Mouse (Mus musculus) stomach, embryonic 16.5 days (tissue): Measurements from ENCODE around the gene Lrrc63. TPM values are rescaled to one million over a fixed set of nuclear protein-coding genes. Genes with fewer than 3 reads are reported as not detected.

Experiments
- ATAC-seq: fragments of 200-750 bp; cut with Nextera tagmentation; 2 replicates; pipeline ENCODE4 v1.8.0; 2017; ENCODE audit warnings: moderate number of reproducible peaks, moderate TSS enrichment; ENCODE audit not compliant: insufficient read depth, low FRiP score
- H3K27ac ChIP-seq: fragments of 300-500 bp; sonication (generic); 2 replicates; pipeline ENCODE4 v1.5.1; 2014; ENCODE audit warnings: low read length
- H3K27me3 ChIP-seq: fragments of 300-500 bp; sonication (generic); 2 replicates; pipeline ENCODE4 v1.6.1; 2014; ENCODE audit warnings: low read length, control low read depth, mixed read lengths; ENCODE audit not compliant: control insufficient read depth, insufficient read depth
- H3K36me3 ChIP-seq: fragments of 300-500 bp; sonication (generic); 2 replicates; pipeline ENCODE4 v1.6.1; 2014; ENCODE audit warnings: low read length; ENCODE audit not compliant: control insufficient read depth, insufficient read depth
- H3K4me1 ChIP-seq: fragments of 300-500 bp; sonication (generic); 2 replicates; pipeline ENCODE4 v1.6.1; 2014; ENCODE audit warnings: low read length, control low read depth, mixed read lengths; ENCODE audit not compliant: control insufficient read depth, insufficient read depth
- H3K4me2 ChIP-seq: fragments of 300-500 bp; sonication (generic); 2 replicates; pipeline ENCODE4 v1.6.1; 2014; ENCODE audit warnings: low read depth, low read length, mixed read lengths
- H3K4me3 ChIP-seq: fragments of 300-500 bp; sonication (generic); replicated peaks from 2 replicates; pipeline ENCODE4 v1.5.1; 2014; ENCODE audit warnings: mild to moderate bottlenecking, low read length
- H3K9ac ChIP-seq: fragments of 300-500 bp; sonication (generic); 2 replicates; pipeline ENCODE4 v1.6.1; 2014; ENCODE audit warnings: low read length
- H3K9me3 ChIP-seq: fragments of 300-500 bp; sonication (generic); replicated peaks from 2 replicates; pipeline ENCODE4 v1.6.1; 2016; ENCODE audit warnings: low read length, control low read depth; ENCODE audit not compliant: control insufficient read depth
- WGBS: fragments of 180-500 bp; shearing (Covaris S2); extraction: QIAGEN DNeasy Blood & Tissue Kit; methylation state at CpG from one replicate; pipeline ENCODE4 v1.1.7; 2014; 5-methylcytosine and 5-hydroxymethylcytosine counted together
- polyA plus RNA-seq: library from polyadenylated mRNA; unstranded; fragments of >200 nt; fragmentation: Nextera tagmentation; extraction: Ambion mirVana; gene quantifications from 2 replicates; pipeline ENCODE4 v1.2.1, GENCODE M21; 2015

Lrrc63 gene
- polyA plus RNA-seq, 1 experiment from 2014 or later: not detected

DNA sequence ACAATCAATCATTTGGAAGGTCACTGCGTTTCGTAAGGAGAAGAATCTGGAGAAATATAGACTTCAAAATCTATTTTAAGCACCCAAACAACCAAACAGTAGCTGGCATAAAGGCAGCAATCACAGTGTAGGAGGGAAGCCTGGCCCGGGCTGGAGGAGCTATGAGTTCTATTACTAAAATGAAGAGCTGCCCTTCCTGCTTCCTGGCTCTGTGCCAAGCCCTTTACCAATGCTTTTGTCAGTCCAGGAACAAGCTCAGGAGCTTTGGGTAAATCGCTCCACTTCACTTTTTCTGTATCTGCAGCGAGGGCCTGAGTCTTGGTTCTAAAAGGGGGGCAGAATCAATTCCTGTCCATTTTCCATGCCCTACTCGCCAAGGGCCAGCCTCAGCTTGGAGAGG, 52.7 kb downstream of the Lrrc63 start:
- Histone ChIP-seq H3K36me3 (no peaks in the 10 kb centered on the region), H3K9ac (no peak overlapping the region), H3K4me3 (no peak overlapping the region), H3K4me1 (no peaks in the 10 kb centered on the region), H3K27ac (no peak overlapping the region), H3K27me3 (no peaks in the 10 kb centered on the region), H3K9me3 (no peaks in the 10 kb centered on the region), H3K4me2 (no peak overlapping the region)
- no peak for ATAC-seq
- WGBS: 54% methylated on average over 6 of the region's 6 CpGs

DNA sequence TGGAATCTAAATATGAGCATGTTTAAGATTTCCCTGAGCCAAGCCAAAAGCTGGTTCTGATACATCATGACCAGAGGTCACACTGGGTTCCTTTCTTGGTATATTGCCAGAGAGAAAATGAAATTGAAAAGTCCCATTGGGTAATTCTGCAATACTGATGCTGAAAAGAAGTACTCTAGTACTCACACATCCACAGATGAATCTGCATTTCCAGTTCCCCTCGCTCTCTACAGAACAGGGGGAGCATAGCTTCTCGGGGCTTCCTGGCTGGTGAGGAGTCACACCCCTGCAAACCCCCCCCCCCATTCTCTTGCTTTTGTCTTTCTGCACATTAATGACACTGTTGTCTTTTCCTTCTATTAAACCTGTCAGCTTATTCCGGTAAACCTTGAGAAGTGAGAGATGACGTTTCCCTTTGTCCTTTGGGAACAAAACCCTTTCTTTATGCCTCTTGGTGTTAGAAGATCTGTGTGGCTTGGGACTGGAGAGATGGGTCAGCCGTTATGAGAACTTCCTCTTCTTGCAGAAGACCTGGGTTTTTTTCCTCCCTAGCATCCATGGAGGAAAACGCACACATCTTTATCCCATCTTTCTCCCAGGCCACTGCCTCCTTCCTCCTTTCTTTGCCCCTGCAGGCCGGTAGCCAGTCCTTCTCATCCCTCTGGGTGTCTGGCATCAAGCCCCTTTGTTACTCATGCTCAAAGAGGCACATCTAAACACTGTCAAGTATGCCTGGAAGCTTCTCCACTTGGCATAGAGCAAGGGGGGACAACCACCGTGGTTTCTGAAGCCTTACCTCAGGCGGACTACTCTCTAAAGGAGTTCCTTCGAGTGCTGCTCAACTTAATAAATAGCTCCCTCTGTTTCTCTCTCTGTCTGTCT, 55.1 kb downstream of the Lrrc63 start:
- H3K4me3 ChIP-seq: no peak overlapping the region
- H3K4me1 ChIP-seq: no peaks in the 10 kb centered on the region
- H3K27me3 ChIP-seq: no peaks in the 10 kb centered on the region
- WGBS: 72% methylated on average over 10 of the region's 10 CpGs
- ATAC-seq: no peak
- H3K9me3 ChIP-seq: no peaks in the 10 kb centered on the region
- H3K9ac ChIP-seq: no peak overlapping the region
- H3K27ac ChIP-seq: no peak overlapping the region
- H3K36me3 ChIP-seq: no peaks in the 10 kb centered on the region
- no peak overlapping the region for H3K4me2 ChIP-seq

GRCm38 (mm10) chr14:75071091-75071490, 59.6 kb downstream of the Lrrc63 start:
- ATAC-seq: no peak
- H3K36me3 ChIP-seq: no peaks in the 10 kb centered on the region
- H3K9me3 ChIP-seq: no peaks in the 10 kb centered on the region
- no peak overlapping the region for H3K4me3 ChIP-seq
- H3K4me2 ChIP-seq: no peak overlapping the region
- 80% methylated on average over 15 of the region's 15 CpGs for WGBS
- H3K4me1 ChIP-seq: no peaks in the 10 kb centered on the region
- H3K27ac ChIP-seq: no peak overlapping the region
- no peaks in the 10 kb centered on the region for H3K27me3 ChIP-seq
- no peak overlapping the region for H3K9ac ChIP-seq

DNA sequence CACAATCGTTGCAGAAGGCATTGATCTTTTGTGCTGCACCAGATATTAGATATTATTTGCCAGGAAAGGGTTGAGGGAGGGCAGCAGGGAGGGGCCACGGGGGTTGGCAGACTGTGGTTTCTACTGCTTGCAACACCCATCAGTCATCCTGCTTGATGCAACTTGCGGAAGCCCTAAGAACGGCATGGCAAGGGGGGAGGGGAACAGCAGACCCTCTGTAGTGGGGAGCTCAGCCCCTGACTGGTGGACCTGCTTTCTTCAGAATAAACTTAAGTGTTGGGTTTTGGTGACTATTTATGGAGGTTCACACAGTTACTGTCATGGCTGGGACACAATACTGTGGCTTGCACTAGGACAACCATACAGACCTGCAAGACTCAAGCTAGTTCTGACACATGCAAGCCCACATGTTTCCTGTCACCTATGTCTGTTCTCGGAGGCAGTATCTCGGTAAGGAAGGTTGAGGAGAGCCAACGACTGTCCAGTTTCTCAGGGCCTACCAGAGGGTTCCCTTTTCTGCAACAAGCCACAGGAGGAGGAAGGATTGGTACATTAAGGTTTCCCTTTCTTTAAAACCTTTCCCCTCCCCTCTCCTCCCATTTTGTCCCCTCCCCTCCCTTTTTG, 61.2 kb downstream of the Lrrc63 start:
- Histone ChIP-seq H3K4me2 (no peak overlapping the region), H3K27ac (no peak overlapping the region), H3K4me3 (no peak overlapping the region), H3K27me3 (no peaks in the 10 kb centered on the region), H3K4me1 (no peaks in the 10 kb centered on the region), H3K36me3 (no peaks in the 10 kb centered on the region), H3K9me3 (no peaks in the 10 kb centered on the region), H3K9ac (no peak overlapping the region)
- no peak for ATAC-seq
- 56% methylated on average over 7 of the region's 7 CpGs for WGBS

- no peak overlapping the region for H3K9ac ChIP-seq
- no peak overlapping the region for H3K27ac ChIP-seq
- WGBS: 77% methylated on average over 19 of the region's 19 CpGs
- ATAC-seq: no peak
- H3K4me2 ChIP-seq: no peak overlapping the region
- no peaks in the 10 kb centered on the region for H3K36me3 ChIP-seq
- H3K27me3 ChIP-seq: no peaks in the 10 kb centered on the region
- H3K4me1 ChIP-seq: no peaks in the 10 kb centered on the region
- no peaks in the 10 kb centered on the region for H3K9me3 ChIP-seq
- H3K4me3 ChIP-seq: no peak overlapping the region
Measured at GRCm38 (mm10) chr14:75068430-75069112, 62.1 kb downstream of the Lrrc63 start.

- Histone ChIP-seq H3K27ac (no peak overlapping the region), H3K9me3 (no peaks in the 10 kb centered on the region), H3K4me1 (no peaks in the 10 kb centered on the region), H3K4me3 (no peak overlapping the region), H3K36me3 (no peaks in the 10 kb centered on the region), H3K9ac (no peak overlapping the region), H3K27me3 (no peaks in the 10 kb centered on the region), H3K4me2 (no peak overlapping the region)
- ATAC-seq: no peak
- WGBS: 92% methylated on average over 5 of the region's 5 CpGs
Measured at GRCm38 (mm10) chr14:75065211-75065610, 65.5 kb downstream of the Lrrc63 start.

DNA sequence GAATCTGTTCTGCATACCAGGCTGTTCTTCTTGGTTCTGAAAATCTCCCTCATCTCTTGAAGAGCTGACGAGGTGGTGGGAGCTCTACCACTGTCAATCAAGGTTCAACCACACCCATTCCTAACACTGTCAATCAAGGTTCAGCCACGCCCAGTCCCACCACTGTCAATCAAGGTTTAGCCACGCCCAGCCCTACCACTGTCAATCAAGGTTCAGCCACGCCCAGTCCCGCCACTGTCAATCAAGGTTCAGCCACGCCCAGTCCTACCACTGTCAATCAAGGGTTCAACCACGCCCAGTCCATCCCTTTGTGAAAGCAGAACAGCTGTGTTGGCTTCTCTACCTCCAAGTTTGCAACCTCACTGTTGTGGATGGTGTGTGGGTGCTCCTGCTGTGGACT, 66.2 kb downstream of the Lrrc63 start:
- WGBS: 66% methylated on average over 7 of the region's 7 CpGs
- H3K27me3 ChIP-seq: no peaks in the 10 kb centered on the region
- no peaks in the 10 kb centered on the region for H3K9me3 ChIP-seq
- no peaks in the 10 kb centered on the region for H3K4me1 ChIP-seq
- no peak overlapping the region for H3K9ac ChIP-seq
- H3K27ac ChIP-seq: no peak overlapping the region
- no peaks in the 10 kb centered on the region for H3K36me3 ChIP-seq
- H3K4me3 ChIP-seq: no peak overlapping the region
- no peak overlapping the region for H3K4me2 ChIP-seq
- ATAC-seq: no peak

DNA sequence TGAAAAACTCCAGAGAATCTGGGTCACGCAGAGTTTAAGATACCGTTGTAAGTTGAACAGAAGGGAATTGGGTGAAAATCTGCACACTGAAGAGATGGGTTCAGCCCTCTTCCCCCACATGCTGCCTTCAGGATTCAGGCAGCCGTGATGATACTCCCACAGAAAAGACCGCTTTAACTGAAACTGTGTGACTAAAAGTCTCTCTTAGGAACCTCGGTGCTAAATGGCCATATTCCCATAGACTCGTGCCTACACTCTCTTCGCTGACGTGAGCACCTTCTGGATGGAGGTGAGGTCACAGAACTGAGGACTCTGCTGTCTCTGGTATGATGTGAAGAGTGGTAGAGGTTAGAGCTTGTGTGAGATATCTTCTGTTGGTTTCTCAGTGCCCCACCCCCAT, 66.7 kb downstream of the Lrrc63 start:
- no peak overlapping the region for H3K9ac ChIP-seq
- no peaks in the 10 kb centered on the region for H3K9me3 ChIP-seq
- no peaks in the 10 kb centered on the region for H3K4me1 ChIP-seq
- H3K36me3 ChIP-seq: no peaks in the 10 kb centered on the region
- H3K27me3 ChIP-seq: no peaks in the 10 kb centered on the region
- 93% methylated on average over 8 of the region's 8 CpGs for WGBS
- ATAC-seq: no peak
- H3K27ac ChIP-seq: no peak overlapping the region
- no peak overlapping the region for H3K4me2 ChIP-seq
- no peak overlapping the region for H3K4me3 ChIP-seq

GRCm38 (mm10) chr14:75060562-75060961, 70.1 kb downstream of the Lrrc63 start:
- Histone ChIP-seq H3K9ac (no peak overlapping the region), H3K27ac (no peak overlapping the region), H3K27me3 (no peaks in the 10 kb centered on the region), H3K9me3 (no peaks in the 10 kb centered on the region), H3K4me3 (no peak overlapping the region), H3K4me1 (no peaks in the 10 kb centered on the region), H3K36me3 (no peaks in the 10 kb centered on the region), H3K4me2 (no peak overlapping the region)
- WGBS: 40% methylated on average over 8 of the region's 8 CpGs
- ATAC-seq: no peak
